Mouse (Mus musculus) central nervous system, embryonic 18 days (tissue): ENCODE results near the gene Mcpt4. TPM values are rescaled to one million over a fixed set of nuclear protein-coding genes. Genes with fewer than 3 reads are reported as not detected.

Source experiments
- polyA plus RNA-seq: library from polyadenylated mRNA; depleted of rRNA; stranded (reverse); fragments of >200 nt; gene quantifications from 2 replicates; pipeline ENCODE4 v1.2.3, GENCODE M21; 2012; rRNA removed

Gene Mcpt4
- 0.23 and 0.70 TPM in 2 replicates for polyA plus RNA-seq

GRCm38 (mm10) chr14:56062213-56062612 lies at the start of gene Mcpt4:
Gene Mcpt4, minus strand, starts transcription at chr14:56062313.

GRCm38 (mm10) chr14:56102386-56102785 lies 40.3 kb upstream of the Mcpt4 start, which contains the start of gene Ctsg:
Gene Ctsg, minus strand, starts transcription at chr14:56102574.

GRCm38 (mm10) chr14:56085167-56085566 lies 23.1 kb upstream of the Mcpt4 start, which contains the start of gene Mcpt8:
Gene Mcpt8, minus strand, starts transcription at chr14:56085273.

GRCm38 (mm10) chr14:56041792-56042191 lies 20.3 kb downstream of the Mcpt4 start, which contains the start of gene Mcpt2:
Gene Mcpt2, plus strand, starts transcription at chr14:56042041.

GRCm38 (mm10) chr14:56030395-56030794 lies 31.7 kb downstream of the Mcpt4 start, which contains the start of gene Mcpt9:
Gene Mcpt9, minus strand, starts transcription at chr14:56030495.

GRCm38 (mm10) chr14:56017671-56018070 lies 44.4 kb downstream of the Mcpt4 start, which contains the start of gene Mcpt1:
Gene Mcpt1, plus strand, starts transcription at chr14:56017971.

Other genes with a start within 250 kb of the Mcpt4 start
- 9.2 and 11.3 TPM in 2 replicates for gene Nfatc4, start 239.2 kb downstream of the Mcpt4 start, polyA plus RNA-seq
- 11.6 and 11.8 TPM in 2 replicates for gene Nynrin, start 208.3 kb downstream of the Mcpt4 start, polyA plus RNA-seq
- 0.59 and 0.63 TPM in 2 replicates for gene Cbln3, start 177.9 kb downstream of the Mcpt4 start, polyA plus RNA-seq
- 12.2 and 12.4 TPM in 2 replicates for gene Khnyn, start 177.4 kb downstream of the Mcpt4 start, polyA plus RNA-seq
- 137 and 138 TPM in 2 replicates for gene Sdr39u1, start 162.0 kb downstream of the Mcpt4 start, polyA plus RNA-seq
- gene Cma1, start 117.6 kb downstream of the Mcpt4 start, polyA plus RNA-seq: 1.0 and 3.2 TPM in 2 replicates
- gene Cma2, start 111.3 kb downstream of the Mcpt4 start, polyA plus RNA-seq: not detected in 2 replicates
- gene Mcpt1, start 44.3 kb downstream of the Mcpt4 start, polyA plus RNA-seq: not detected in 2 replicates
- not detected in 2 replicates for gene Mcpt9, start 31.8 kb downstream of the Mcpt4 start, polyA plus RNA-seq
- not detected in 2 replicates for gene Mcpt2, start 20.3 kb downstream of the Mcpt4 start, polyA plus RNA-seq
- gene Mcpt8, start 23.0 kb upstream of the Mcpt4 start, polyA plus RNA-seq: not detected in 2 replicates
- 0.13 and 0.25 TPM in 2 replicates for gene Ctsg, start 40.3 kb upstream of the Mcpt4 start, polyA plus RNA-seq
- not detected in 2 replicates for gene Gzme, start 58.3 kb upstream of the Mcpt4 start, polyA plus RNA-seq
- gene Gzmd, start 70.3 kb upstream of the Mcpt4 start, polyA plus RNA-seq: not detected in 2 replicates
- gene Gzmg, start 97.3 kb upstream of the Mcpt4 start, polyA plus RNA-seq: not detected in 2 replicates
- gene Gzmn, start 112.3 kb upstream of the Mcpt4 start, polyA plus RNA-seq: not detected in 2 replicates
- not detected in 2 replicates for gene Gzmf, start 149.1 kb upstream of the Mcpt4 start, polyA plus RNA-seq
- gene Gzmc, start 172.3 kb upstream of the Mcpt4 start, polyA plus RNA-seq: not detected in 2 replicates
- 0.05 TPM in 1 of 2 replicates, not detected in the other for gene Gzmb, start 199.9 kb upstream of the Mcpt4 start, polyA plus RNA-seq